In genomic region chr9:15044391-15045083, GRCm38 (mm10) we compare ENCODE assay signal across 8 mouse cellular contexts. TPM values are rescaled to one million over a fixed set of nuclear protein-coding genes. Genes with fewer than 3 reads are reported as not detected.
A peak's percentile ranks its signal among the peaks of the same experiment; 100 is the strongest.
DNase-seq lines count a peak whose midpoint lies in the region; ATAC-seq and TF ChIP-seq lines count a peak whose summit lies in the region.

No protein-coding gene starts in this region.

- H3K9me3 ChIP-seq in lung, postnatal 0 days (ENCODE audit: low read length) = no peaks in the 10 kb centered on the region
- H3K9me3 ChIP-seq in hindbrain, embryonic 14.5 days (ENCODE audit: control insufficient read depth, low read length) = no peaks in the 10 kb centered on the region
- no peaks in the 10 kb centered on the region for H3K9me3 ChIP-seq in midbrain, embryonic 11.5 days (ENCODE audit: control insufficient read depth, low read length)

- peak overlapping the region; percentile 82; the same call in 1 of the 2 replicates for H3K27ac ChIP-seq in lung, postnatal 0 days (ENCODE audit: low read length)
- H3K27ac ChIP-seq in hindbrain, embryonic 14.5 days = peak overlapping the region; percentile 97
- H3K27ac ChIP-seq in midbrain, embryonic 11.5 days (ENCODE audit: low read depth, low read length) = peak overlapping the region; percentile 76

- DNase-seq in embryo, embryonic 10 days (ENCODE audit: low spot score) = peak; percentile 58
- no peak for DNase-seq in embryo, embryonic 11 days
- DNase-seq in lung, postnatal 0 days (ENCODE audit: low spot score) = peak; percentile 15
- DNase-seq in lung, postnatal 25 days (ENCODE audit: low spot score) = no peak
- DNase-seq in hindbrain, embryonic 14.5 days (ENCODE audit: low spot score) = peak; percentile 44
- DNase-seq in midbrain, embryonic 11.5 days (ENCODE audit: low spot score, missing footprints) = peak; percentile 95
- DNase-seq in ovary, postnatal 10 days (ENCODE audit: low spot score) = no peak
- DNase-seq in gastrocnemius, postnatal 14 days = no peak

- ATAC-seq in lung, postnatal 0 days = peak; percentile 14
- ATAC-seq in hindbrain, embryonic 14.5 days (ENCODE audit: low FRiP score) = peak; percentile 35
- ATAC-seq in midbrain, embryonic 11.5 days (ENCODE audit: low FRiP score) = peak; percentile 66

- TF ChIP-seq CTCF in lung, postnatal 0 days (IDR thresholded peaks at IDR 0.05) = no peak

- under 1% methylated on average over 23 of the region's 28 CpGs for WGBS in lung, postnatal 0 days
- WGBS in hindbrain, embryonic 14.5 days = under 1% methylated on average over 28 of the region's 28 CpGs
- under 1% methylated on average over 28 of the region's 28 CpGs for WGBS in midbrain, embryonic 11.5 days

- H3K27me3 ChIP-seq in lung, postnatal 0 days (replicated peaks; ENCODE audit: insufficient read depth, low read length) = no peaks in the 10 kb centered on the region
- H3K27me3 ChIP-seq in hindbrain, embryonic 14.5 days (ENCODE audit: control insufficient read depth, insufficient read depth, low read length) = no peaks in the 10 kb centered on the region
- H3K27me3 ChIP-seq in midbrain, embryonic 11.5 days (ENCODE audit: control insufficient read depth, insufficient read depth, low read length) = no peaks in the 10 kb centered on the region

- H3K36me3 ChIP-seq in lung, postnatal 0 days (ENCODE audit: insufficient read depth, low read length) = no peaks in the 10 kb centered on the region
- no peaks in the 10 kb centered on the region for H3K36me3 ChIP-seq in hindbrain, embryonic 14.5 days (replicated peaks; ENCODE audit: control insufficient read depth, insufficient read depth)
- no peaks in the 10 kb centered on the region for H3K36me3 ChIP-seq in midbrain, embryonic 11.5 days (ENCODE audit: control insufficient read depth, insufficient read depth, low read length)

- peak overlapping the region; percentile 94 for H3K4me2 ChIP-seq in lung, postnatal 0 days (replicated peaks; ENCODE audit: low read depth, low read length)
- peak overlapping the region; percentile 54 for H3K4me2 ChIP-seq in hindbrain, embryonic 14.5 days (replicated peaks)
- peak overlapping the region; percentile 55 for H3K4me2 ChIP-seq in midbrain, embryonic 11.5 days

- peak overlapping the region; percentile 75 for H3K4me3 ChIP-seq in lung, postnatal 0 days (ENCODE audit: low read depth, low read length)
- H3K4me3 ChIP-seq in hindbrain, embryonic 14.5 days (replicated peaks; ENCODE audit: low read length) = peak overlapping the region; percentile 87
- peak overlapping the region; percentile 85 for H3K4me3 ChIP-seq in midbrain, embryonic 11.5 days (ENCODE audit: low read depth, low read length)

- H3K4me1 ChIP-seq in lung, postnatal 0 days (ENCODE audit: insufficient read depth, low read depth, low read length) = peaks cover 8% of the 10 kb centered on the region; the same call in 1 of the 2 replicates
- peaks cover 25% of the 10 kb centered on the region for H3K4me1 ChIP-seq in hindbrain, embryonic 14.5 days (replicated peaks; ENCODE audit: control insufficient read depth, insufficient read depth, low read length)
- H3K4me1 ChIP-seq in midbrain, embryonic 11.5 days (ENCODE audit: control insufficient read depth, insufficient read depth, low read length) = peaks cover 16% of the 10 kb centered on the region

- intact Hi-C loops in gastrocnemius, postnatal 14 days (cut with DNase I; ENCODE audit: low total_unique reads) = no loop called here

- TF ChIP-seq EP300 in lung, postnatal 0 days (IDR thresholded peaks at IDR 0.05) = no peak

- peak overlapping the region; percentile 68 for H3K9ac ChIP-seq in lung, postnatal 0 days (replicated peaks; ENCODE audit: low read depth)
- H3K9ac ChIP-seq in hindbrain, embryonic 14.5 days = peak overlapping the region; percentile 98
- peak overlapping the region; percentile 89 for H3K9ac ChIP-seq in midbrain, embryonic 11.5 days (ENCODE audit: low read length)

RNA-seq across cellular contexts. Expression of gene Panx1, which starts 0.7 kb away (rescaled TPM):
- 19.7 and 20.0 TPM in 2 replicates for polyA plus RNA-seq in lung, postnatal 0 days (2015; fragmentation: Nextera tagmentation; extraction: Ambion mirVana)
- 197 and 225 TPM in 2 replicates for polyA plus RNA-seq in hindbrain, embryonic 14.5 days (2014; fragmentation: Nextera tagmentation; extraction: Ambion mirVana)
- 119 and 129 TPM in 2 replicates for polyA plus RNA-seq in midbrain, embryonic 11.5 days (2014; fragmentation: Nextera tagmentation; extraction: Ambion mirVana)
- 10 to 100 TPM; 18.6 to 43.0 TPM for total RNA-seq in gastrocnemius, postnatal 14 days (2021)

Comparison
In these comparisons a context has a peak if more than half of its experiments do, and no peak if none do; other contexts are left out.
1. DNase-seq: peak in embryo, embryonic 10 days (single experiment), lung, postnatal 0 days (single experiment), hindbrain, embryonic 14.5 days (single experiment) and midbrain, embryonic 11.5 days (single experiment); none in embryo, embryonic 11 days (single experiment), lung, postnatal 25 days (single experiment), ovary, postnatal 10 days (single experiment) and gastrocnemius, postnatal 14 days (single experiment).
2. ATAC-seq: peak in every context shown above with its lines; median percentile 66 in midbrain, embryonic 11.5 days; 35 in hindbrain, embryonic 14.5 days; 14 in lung, postnatal 0 days.
3. Peak in every context shown above with its lines, with median percentiles within 50 percentile points of each other: H3K27ac ChIP-seq, H3K4me2 ChIP-seq, H3K4me3 ChIP-seq and H3K9ac ChIP-seq.